Mouse (Mus musculus) spleen, postnatal 4 days (tissue): ENCODE measurements around the gene Esrrg.

Experiments used
- DNase-seq, 2 experiments: peaks; one replicate each; pipeline ENCODE4 v3.0.0; 2022; ENCODE audit warnings: low spot score in 2 of 2

Esrrg gene

DNA sequence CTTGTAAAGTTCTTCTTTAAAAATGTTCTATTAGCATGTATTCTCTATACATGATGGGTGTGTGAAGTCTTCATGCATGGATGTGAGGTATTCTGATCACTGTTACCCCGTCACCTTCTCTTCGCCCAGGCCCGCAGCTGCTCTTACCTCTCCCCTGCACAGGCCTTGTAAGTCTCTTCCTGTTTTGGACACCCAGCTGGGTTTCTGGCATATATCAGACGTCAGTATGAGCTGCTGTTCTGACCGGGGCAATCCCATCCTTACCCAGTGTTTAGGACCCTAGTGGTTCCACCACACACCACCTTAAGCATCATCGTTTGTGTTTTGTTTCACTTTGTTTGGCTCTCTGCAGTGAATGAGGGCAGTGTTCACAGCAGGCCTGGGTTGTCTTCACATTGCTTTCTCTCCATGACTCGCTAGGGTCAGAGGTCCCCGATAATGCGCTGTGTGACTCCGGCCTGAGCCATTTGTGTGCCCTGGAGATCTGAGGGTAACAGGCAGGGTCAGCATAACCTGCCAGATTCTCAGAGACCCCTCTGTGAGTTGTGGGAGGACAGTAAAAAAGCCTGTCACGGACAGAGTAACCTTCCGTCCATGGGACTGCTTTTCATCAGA is 471.8 kb downstream of the Esrrg start:
- no peak for DNase-seq

DNA sequence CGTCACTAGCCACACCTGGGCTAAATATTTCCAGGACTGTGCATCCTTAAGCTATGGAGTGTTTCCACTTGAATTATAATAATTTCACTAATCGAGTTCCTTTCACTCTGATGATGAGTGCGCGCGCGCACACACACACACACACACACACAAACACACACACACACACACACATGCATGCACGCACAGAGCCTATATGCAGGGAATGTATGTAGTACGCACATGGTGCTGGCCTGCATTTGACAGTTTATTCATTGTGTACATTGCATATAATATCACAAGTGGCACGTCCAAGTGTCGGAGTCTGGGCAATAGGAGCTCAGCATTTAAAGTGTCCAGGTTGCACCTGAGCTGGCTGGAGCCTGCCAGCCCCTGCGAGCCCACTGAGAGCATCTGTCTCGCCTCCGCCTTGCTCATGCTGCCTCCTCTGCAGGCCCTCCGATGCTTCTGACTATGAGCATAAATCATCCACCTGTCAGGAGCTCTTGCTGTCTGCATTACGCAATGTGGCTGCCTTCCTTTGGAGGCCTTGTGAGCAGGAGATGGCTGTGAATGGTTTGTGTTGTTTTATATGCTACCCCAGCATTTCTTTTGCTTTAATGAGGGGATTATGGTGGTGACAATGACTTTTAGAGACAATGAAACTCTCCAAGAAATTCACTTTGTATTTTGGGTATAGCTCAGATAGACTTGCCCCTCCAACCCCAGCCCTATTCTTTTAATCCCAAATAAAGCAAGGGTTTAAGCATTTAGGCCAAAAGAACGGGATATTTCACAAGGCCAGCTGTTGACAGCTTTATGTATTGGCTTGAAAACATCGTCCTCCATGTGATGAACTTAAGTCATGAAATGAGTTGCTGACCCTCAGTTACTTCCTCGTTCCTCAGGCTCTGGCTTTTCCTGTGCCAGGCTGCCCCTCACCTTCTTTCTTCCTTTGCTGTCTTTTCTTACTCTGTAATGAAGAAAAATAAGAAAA is 474.4 kb downstream of the Esrrg start:
- no peak for DNase-seq

DNA sequence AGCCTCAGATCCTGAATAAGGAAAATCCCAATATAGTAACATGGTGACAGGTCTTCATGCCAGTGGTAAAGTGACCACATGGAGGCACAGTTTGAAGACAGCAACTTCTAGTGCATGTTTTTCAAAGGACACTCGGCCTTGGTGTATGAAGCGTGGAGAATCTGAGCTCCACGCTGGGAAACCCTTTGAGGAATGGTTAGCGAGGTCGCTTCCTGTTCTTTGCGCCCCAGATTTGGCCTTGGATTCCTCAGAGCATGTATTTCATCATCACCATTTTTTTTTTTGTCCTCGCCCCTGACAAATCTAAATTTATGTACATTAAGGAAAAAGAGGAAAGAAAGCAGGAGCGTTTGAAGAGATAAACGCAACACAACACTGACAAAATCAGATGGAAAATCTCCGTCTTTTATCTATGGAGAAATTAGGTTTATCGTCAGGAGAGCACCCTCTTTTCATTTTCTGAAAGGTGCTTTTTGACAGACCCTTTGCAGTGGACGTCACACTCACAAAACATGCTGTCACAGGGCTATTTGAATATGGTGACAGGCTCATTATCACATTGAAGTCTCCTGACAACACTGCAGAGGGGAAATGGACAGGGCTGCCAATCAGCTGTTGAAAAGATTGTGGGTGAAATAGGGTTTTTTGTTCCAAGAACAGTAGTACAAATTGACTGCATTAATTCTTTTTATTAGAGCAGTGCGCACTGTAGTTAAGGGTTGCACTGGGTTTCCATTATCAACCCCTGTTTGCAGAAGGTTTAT is 476.7 kb downstream of the Esrrg start:
- no peak for DNase-seq

DNA sequence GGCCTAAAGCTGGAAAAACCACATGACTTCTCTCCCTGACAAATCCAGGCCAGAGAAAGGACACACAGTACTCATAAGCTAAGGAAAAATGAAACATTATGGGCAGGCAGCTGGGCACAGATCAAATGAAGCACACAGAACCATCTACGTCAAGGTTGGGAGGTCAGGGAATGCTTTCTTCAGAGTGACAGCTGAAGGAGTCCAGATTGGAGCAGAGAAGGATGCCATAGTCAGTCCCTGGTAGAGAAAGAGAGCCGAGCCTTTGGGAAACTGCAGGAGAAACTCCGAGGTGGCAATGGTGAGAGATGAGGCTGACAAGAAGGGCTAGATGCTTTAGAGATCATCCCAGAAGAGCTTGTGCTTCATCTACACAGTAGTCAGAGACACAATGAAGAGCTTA is 485.1 kb downstream of the Esrrg start:
- no peak for DNase-seq

DNA sequence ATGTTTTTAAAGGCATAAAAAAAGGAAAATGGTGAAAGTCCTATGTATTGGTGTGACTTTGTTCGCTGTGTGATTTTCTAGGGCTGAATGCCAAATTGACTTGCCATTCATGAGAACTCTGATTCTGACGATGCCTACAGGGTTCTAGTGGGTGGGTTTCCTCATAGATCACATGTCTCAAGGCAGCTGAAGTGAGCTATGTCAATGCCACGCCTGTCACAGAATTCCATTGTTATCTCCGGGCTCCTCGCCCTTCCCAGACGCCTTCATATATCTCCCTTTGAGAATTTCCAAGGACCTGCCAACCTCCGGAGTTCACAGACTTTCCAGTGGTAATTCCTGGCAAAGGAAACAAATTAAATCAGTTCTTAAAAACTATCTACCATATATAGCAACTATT is 493.2 kb downstream of the Esrrg start:
- no peak for DNase-seq

DNA sequence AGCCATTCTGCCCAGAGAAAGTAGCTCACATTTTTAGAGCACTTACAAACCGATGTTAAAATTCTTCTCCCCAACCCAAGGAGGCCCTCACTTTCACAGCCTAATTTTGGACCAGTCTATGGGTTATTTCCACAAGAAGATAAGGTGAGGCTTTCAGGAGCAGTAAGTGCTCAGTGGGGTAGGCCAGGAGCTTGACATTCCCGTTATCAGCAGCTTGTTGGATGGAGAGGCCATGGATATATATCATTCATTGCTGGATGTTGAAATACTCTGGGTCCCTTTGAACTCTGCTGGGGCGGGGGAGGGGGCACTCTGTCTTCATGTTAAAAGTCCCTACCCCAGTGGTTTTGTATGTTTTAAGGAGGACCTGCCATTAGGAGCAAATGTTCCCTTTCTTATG is 494.6 kb downstream of the Esrrg start:
- DNase-seq: no peak

DNA sequence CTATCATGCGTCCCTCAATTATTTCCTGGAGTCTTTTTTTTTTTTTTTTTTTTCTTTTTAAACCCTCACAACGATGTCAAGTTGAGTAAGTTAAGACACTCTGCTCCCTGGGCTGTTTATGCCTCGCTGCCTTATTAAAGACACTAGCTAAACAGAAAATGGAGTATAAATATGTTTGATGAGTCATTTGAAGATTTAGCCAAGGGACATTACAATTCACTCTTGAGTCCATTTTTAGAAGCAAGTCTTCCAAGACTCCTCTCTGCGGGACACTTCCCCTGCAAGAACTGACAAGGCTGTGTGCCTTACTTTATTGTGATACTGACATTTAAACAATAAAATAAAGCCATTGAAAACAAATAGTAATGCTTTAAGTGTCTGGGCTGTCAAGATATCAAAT is 496.9 kb downstream of the Esrrg start:
- DNase-seq: no peak

DNA sequence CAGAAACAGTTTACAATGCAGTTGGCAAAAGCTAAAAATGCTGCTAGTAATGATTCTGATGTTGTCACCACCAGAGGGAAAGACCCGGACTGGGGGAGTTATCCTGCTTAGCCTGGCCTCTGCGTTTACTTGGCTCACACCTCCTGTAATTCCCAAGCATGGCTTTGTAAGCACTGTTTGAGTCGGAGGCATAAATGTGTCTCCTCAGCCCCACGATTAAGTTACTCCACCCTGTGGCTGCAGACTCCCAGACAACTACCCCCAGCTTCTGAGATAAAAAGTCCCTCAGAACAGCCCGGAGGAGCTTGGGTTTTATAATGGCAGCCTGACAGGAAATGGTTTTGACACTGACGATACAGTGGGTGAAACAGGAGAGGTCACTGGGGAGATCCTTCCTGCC is 499.4 kb downstream of the Esrrg start:
- DNase-seq: no peak

DNA sequence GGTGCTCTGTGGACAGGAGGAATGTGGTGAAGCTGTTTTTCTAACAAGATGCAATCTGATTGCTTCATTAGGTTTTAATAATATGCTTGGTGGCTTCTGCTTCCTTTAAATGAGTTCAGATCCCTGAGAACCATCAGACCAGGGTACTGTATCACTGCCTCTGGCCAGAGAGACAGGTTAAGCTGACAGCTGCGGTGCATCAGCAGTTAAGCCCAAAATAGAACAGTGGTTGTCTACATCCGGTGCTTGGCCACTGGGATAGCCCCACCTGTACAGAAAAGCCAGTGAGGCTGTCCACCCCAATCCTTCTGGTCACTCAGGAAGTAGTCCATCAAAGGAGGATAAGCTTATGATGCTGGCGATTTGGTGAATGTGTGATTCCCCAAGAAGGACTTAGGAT is 503.0 kb downstream of the Esrrg start:
- no peak for DNase-seq

DNA sequence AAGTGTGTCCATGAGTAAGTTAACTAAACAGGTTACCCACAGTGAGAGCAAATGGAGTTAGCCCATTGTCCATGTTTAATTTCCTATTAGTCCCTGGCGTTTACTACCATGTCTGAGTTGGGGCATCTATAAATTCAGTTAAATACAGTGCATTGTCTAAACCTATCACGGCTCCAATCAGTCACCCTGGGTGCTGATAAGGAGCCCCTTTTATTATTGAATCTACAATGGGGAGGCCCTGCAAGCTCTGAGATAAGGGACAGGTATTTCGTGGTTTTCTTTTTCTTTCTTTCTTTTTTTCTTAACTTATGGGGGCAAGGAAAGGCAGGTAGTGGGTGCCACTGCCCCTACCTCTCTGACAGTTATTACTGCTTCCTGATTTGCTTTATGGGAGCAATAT is 504.6 kb downstream of the Esrrg start:
- no peak for DNase-seq

DNA sequence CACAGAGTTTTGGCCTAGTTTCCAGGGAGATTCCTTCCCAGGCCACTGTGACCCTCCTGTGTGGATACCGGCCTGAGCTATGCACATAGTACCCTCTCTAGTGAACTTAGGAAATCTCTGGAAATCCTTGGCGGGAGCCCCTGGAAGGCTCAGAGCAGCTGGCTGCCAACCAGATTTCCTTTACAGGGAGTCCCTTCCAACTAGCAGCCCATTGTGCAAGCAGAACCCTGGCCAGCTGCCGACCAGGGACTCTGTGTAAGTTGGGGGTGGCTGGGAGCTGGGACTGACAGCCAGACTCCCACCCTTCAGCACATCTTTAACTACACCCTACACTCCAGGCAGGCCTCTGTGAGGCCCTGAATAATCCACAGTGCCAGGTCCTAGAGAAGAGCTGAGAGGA is 509.5 kb downstream of the Esrrg start:
- peak in 1 of 2 experiments; percentile 14 for DNase-seq

DNA sequence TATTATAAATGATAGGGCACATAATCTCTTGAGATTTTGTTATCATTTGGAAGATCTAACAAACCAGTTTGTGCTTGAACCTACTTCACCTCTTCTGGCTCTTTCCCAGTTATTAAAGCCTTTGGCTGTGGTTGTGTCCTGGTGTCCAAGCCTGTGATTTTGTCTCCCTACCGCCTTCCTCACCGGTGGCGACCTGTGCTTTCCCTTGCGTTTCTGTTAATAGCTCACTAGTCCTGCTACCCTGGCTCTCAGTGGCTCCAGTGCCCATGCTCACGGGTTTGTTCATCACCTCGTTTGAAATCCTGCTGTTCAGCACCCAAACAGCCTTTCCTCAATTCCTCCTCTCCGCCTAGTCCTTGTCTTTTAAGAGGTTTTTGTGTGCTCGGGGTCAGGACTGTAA is 511.2 kb downstream of the Esrrg start:
- no peak for DNase-seq

DNA sequence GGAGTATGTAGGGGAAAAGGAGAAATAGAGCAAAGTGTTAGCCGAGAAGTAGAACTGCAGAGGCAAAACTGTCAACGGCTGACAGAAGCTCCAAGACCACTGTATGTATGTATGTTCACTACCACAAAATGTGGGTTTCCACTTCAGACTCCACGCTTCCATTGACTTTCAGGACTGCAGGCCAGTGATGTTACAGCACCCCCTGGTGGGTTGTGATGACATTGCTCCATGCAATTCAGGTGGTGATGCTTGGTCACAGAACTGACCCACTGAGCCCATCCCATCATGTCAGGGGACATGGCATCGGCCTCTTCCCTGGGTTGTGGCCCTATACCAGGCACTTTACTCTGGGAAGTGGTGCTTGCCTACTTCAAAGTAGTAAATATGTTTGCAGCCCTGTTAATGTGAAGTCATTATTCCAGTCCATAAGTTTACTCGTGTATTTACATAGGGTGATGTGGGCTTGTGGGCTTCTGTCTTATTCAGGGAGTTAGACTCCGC is 517.0 kb downstream of the Esrrg start:
- no peak for DNase-seq

DNA sequence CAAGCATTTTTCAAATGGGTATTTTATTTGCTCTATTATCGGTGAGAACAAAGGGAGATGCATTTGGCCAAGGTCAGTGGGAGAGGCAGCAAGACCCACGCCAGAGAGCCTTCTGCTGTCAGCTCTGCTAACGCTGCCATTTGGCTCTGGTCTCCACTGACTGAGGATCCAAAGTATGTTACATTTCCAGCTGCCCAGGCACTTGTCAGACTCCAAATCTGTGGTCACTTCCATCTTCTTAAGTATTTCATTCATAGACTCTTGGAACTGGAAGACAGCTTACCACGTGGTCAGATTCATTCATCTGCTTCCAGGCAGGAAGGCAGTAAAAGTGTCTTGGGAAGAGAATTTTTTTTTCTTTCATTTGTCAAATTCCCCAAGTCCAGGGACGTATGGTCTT is 527.5 kb downstream of the Esrrg start:
- DNase-seq: no peak

DNA sequence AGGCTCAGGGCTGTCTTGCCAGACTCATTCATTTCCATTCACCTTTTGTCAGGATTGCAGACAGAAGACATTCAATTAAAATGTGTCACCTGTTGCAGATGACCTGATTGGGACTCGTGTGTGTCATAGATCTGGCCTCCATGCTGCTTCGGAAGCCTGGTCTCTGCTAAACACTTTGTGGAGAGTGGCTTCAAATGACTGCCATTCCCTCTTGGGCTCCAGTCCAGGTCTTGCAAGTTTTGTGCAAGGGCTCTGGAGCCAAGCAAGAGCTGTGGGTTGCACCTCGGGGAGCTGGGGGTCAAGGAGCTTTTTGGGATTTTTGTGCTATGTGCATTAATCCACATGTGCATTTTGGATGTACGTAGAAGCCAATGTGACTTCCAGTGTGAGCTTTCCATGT is 530.9 kb downstream of the Esrrg start:
- no peak for DNase-seq

DNA sequence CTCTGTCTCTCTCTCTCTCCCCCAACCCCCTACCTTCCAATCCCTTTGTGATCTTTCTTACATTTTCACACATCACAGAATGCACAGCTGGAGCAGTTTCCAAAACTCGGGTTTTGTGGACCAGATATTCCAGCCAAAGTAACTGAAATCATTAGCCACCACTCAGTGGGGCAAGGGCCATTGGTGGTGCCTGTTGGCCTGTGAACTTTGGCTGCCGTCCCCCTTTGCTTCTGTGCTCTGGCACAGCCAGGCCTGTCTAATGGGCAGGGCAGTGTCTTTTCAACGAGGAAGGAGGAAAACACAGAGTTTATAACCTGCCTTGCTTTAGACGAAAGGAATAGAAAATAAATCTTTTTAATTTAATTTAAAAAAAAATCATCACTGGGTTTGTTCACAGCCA is 531.6 kb downstream of the Esrrg start:
- no peak for DNase-seq

DNA sequence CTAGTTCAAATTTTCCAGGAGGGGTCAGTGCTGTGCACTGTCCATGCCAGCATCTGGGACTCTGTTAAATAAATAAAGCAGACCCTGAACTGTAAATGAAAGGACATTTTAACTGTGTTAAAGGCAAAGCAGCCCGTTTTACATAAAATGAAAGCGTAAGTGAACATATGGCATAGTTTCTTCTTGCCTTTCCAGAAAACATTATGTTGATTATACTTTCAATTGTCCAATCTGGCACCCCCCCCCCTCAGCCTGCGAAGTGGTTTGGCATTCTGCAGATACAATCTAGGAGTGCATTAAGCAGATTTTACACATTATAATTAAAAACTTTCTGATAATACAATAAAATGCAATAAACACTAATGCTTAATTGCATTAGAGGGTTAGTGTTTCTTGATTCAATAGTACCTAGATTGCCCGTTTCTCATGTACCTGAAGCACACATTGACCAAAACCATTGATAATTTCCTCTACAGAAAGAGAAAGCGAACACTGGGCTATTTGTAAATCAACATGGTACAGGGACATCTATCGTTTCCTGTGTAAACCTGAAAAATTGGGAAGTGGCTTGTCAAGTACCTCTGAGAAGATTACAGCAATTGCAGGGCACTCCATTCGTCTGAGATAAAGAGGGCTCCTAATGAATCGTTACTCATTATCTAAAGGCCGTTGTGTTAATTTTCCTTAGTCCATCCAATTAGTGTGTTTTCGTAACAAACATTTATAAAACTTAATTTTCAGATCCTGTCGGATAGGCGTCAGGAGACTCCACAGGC is 539.0 kb downstream of the Esrrg start:
- no peak for DNase-seq

DNA sequence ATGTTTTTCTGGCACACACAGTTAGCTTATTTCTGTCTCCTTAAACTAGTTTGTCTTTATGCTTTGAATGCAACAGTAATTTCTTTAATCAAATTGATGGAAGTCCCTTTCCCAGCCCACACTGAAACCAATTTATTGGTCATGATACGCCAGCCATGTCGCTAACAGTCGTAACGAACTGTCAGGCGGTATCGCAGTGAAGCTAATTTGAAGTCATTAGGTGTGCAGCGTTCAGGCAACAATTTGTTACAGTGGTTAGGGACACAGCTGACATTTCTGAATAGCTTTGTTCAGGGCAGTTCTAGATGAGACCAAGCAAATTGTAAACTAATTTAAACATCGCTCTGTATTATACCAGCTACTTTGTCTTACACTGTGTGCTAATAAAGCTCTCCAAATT is 542.5 kb downstream of the Esrrg start:
- no peak for DNase-seq

DNA sequence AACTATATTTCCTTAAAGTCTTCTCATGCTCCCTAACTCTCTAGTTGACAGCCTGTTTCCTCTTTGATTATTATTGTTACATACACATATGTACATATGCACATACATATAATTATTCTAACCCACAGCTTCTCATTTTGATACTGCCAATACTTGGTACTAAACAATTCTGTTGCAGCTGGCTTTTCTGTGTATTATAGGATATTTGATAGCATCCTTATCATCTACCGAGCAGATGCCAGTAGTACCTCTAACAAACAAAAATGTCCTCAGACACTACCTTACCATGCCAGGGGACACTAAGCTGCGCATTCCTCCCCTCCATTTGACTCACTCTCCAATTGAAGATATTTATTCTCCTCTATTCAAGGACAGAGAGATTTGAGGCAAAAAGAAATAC is 543.4 kb downstream of the Esrrg start:
- no peak for DNase-seq

DNA sequence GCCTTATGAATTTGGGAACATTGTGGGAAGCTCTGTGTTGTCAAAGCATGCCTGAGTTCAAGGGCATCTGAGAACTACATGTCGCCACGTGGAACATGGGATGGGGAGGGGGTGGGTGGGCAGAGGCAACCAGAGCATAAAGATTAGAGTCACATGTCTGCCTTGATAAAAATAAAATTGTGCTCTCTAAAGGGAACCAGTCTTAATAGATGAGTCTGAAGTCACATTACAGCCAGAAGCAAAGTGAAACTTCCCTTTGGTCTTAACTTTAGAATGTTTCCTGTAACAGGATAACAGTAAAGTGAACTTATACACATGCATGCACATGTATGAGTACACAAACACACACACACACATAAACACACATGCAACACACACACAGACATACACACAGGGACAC is 545.1 kb downstream of the Esrrg start:
- no peak for DNase-seq

DNA sequence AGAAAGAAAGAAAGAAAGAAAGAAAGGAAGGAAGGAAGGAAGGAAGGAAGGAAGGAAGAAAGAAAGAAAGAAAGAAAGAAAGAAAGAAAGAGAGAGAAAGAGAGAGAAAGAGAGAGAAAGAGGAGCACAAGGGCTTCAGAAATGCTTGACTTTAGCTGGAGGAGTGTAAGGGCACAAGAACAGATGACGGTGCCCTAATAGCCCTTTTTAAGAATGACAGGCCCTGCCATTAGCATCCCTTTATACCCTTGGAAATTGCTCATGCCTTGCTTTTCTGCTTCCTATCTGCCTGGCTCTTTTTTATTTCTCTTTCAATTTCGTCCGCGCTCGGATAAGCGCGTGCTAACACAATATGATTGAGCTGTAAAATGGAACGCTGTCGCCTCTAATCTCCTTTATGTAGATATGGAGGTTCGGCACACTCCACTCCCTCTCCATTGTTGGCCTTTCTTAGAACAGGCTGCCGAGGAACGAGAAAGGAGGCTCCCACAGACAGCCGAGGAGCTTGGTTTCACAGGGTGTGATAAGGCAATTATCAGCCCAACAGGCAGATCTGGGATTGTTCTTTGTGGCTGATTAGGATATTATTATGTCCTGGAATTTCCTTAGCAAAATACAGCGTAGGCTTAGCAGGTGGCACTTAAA is 546.0 kb downstream of the Esrrg start:
- no peak for DNase-seq
